Mouse (Mus musculus) bone marrow, adult 2 months (tissue): ENCODE results near the gene Tubg1. TPM values are rescaled to one million over a fixed set of nuclear protein-coding genes. Genes with fewer than 3 reads are reported as not detected.

Experiments used
- H3K27ac ChIP-seq: fragments of 200-500 bp; 2 replicates; pipeline ENCODE4 v1.5.1; 2012; ENCODE audit warnings: low read depth, mild to moderate bottlenecking, control low read depth, inconsistent platforms, low read length; ENCODE audit not compliant: control insufficient read depth, poor library complexity, insufficient read depth
- H3K4me1 ChIP-seq: fragments of 200-500 bp; 2 replicates; pipeline ENCODE4 v1.6.1; 2011; ENCODE audit warnings: low read length; ENCODE audit not compliant: control insufficient read depth, insufficient read depth
- H3K4me3 ChIP-seq: fragments of 200-500 bp; replicated peaks from 2 replicates; pipeline ENCODE3; 2011; ENCODE audit warnings: mild to moderate bottlenecking, low read depth, low read length, control low read depth; ENCODE audit not compliant: control insufficient read depth
- CTCF ChIP-seq: fragments of 200-500 bp; IDR thresholded peaks from 2 replicates; pipeline ENCODE4 v1.5.1; 2011; ENCODE audit warnings: low read length, control low read depth; ENCODE audit not compliant: control insufficient read depth, insufficient read depth
- POLR2A ChIP-seq: fragments of 200-500 bp; IDR thresholded peaks from 2 replicates; pipeline ENCODE4 v1.6.1; 2011; ENCODE audit warnings: low read depth, mild to moderate bottlenecking, control low read depth, low read length, borderline replicate concordance; ENCODE audit not compliant: control insufficient read depth
- WGBS: fragments of 180-500 bp; shearing (Covaris S2); methylation state at CpG from one replicate; pipeline ENCODE4 v1.1.7; 2018; 5-methylcytosine and 5-hydroxymethylcytosine counted together
- polyA plus RNA-seq: library from polyadenylated mRNA; stranded (reverse); fragments of >200 nt; gene quantifications from 2 replicates; pipeline ENCODE4 v1.2.4, GENCODE M21; 2011; ENCODE audit warnings: low replicate concordance; ENCODE audit not compliant: missing spikeins, insufficient read depth, insufficient read length

Tubg1 gene
- polyA plus RNA-seq, 1 experiment = 16.4 TPM

DNA sequence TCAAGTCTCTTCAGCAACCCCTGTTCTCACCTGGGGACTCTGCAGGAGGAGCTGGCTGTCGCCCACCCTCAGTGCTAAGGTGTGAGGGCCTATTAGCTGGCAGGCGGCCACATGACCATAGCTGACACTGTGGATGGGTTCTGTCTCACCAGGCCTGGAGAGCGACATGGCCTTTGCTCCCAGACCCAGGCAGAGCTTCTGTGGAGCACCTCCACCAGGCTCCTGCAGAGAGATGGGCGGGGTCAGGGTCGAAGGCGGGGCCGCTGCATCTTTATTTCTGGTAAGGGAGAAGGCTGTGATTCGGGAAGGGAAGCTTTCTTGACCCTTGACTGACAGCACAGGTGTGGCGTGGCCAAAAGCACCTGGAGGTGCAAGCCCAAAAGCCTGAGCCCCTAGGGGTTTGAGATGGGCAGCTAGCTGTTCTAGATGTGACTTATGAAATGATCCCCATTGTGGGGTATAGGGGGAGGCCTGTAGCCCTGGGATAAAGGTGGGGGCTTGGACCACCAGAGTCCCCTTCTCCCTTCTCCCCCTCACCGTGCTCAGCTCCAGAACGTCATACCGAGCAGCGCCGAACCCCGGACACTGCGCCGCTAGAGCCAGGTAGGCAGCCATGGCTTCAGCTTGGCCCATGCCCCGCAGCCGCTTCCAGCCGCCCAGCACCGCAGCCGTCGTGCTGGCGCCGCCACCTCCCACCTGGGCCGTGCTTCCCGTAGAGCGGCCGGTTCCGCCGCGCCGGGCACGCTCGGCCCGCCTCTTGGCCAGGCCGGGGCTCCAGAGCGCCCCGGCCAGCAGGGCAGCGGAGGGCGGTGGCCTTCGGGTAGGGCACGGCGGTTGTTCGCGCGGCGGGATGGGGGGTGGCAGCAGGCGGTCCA lies 44.0 kb downstream of the Tubg1 start:
- TF ChIP-seq CTCF = no peak
- TF ChIP-seq POLR2A = no peak
- Histone ChIP-seq H3K4me3 (no peak overlapping the region), H3K27ac (no peak overlapping the region), H3K4me1 (no peaks in the 10 kb centered on the region)
- WGBS = 33% methylated on average over 49 of the region's 49 CpGs

DNA sequence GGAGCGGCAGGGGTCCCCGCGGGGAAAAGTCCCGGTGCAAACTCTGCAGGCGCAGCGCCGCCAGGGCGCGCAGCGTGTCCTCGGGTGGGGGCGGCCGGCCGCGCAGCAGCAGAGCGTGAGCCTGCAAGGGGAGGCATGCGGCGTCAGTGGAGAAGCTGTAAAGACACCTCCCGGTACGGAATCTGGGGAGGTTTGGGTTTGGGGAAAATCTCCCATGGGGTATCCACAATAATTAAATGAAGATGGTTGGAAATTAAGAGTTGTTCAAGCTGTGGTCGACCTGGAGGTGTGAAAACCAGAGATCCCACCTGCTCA lies 44.6 kb downstream of the Tubg1 start:
- 24% methylated on average over 21 of the region's 21 CpGs for WGBS
- no peak for TF ChIP-seq CTCF
- no peak overlapping the region for H3K4me3 ChIP-seq
- H3K4me1 ChIP-seq = no peaks in the 10 kb centered on the region
- H3K27ac ChIP-seq = no peak overlapping the region

DNA sequence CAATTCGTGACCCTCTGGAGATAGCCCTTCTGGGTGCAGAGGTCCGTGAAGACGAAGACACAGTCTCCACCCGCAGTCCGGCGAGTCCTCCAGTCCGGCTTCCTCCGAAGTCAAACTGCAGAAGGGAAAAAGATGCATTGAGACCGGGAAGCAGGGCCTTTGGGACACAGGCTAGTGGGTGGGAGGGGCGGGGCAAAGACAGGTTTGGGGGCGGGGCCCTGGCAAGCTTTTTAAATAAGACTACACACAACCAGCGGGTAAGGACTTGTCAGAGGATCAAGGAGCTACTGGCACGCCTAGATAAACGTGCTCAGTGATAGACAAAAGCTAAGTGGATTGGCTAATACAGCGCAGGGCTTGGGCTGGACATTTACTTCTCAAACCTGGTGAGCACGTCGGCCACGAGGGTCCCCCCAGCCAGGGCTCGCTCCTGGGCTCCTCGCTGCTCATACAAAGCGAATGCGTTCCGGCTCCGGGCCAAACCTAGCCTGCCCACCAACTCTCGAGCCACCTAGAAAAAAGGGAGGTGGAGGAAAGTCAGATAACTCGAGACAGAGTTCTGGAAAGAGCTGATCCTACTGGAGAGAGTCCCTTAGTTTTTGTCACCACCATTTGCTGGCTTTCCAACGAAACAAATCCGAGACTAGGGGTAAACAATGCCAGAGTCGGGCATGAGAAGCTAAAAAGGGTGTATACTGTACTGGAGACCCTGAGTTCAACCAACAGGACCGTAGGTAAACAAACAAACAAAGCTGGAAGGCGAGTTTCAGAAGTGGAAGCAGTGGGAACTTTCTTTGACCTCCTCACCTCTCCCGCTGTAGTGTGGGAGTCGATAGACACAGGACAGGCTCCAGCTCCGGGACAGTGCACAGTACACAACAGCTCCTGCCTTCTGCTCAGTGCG lies 45.2 kb downstream of the Tubg1 start:
- 31% methylated on average over 35 of the region's 35 CpGs for WGBS
- no peak overlapping the region for H3K4me3 ChIP-seq
- no peak for TF ChIP-seq CTCF
- TF ChIP-seq POLR2A = no peak

DNA sequence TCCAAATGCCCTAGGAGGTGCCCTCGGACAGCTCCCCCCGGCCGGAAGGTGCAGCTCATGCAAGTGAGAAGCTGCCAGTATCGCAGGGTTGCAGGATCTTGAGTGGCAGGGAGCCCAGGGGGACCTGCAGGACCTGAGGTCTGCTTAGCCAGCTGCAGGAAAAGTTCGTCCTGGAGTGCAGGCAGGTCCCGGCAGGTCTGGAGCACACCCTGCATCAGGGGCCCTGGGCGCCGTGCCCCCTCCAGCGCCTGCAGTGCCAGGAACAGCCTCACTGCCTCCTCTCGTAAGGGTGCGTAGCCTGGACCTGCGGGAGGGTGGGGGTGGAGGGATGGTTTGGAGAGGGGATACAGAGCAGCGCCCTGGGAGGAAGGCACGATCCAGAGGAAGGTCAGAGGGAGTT lies 46.6 kb downstream of the Tubg1 start:
- no peak for TF ChIP-seq POLR2A
- TF ChIP-seq CTCF = no peak
- H3K27ac ChIP-seq = no peak overlapping the region
- 58% methylated on average over 14 of the region's 14 CpGs for WGBS
- H3K4me3 ChIP-seq = no peak overlapping the region
- H3K4me1 ChIP-seq = no peaks in the 10 kb centered on the region

More for the DNA sequence above, 45.2 kb downstream of the Tubg1 start:
- H3K27ac ChIP-seq = no peak overlapping the region
- H3K4me1 ChIP-seq = no peaks in the 10 kb centered on the region

GRCm38 (mm10) chr11:101167211-101167962 lies 47.6 kb downstream of the Tubg1 start:
- Histone ChIP-seq H3K27ac (no peak overlapping the region), H3K4me3 (no peak overlapping the region), H3K4me1 (no peaks in the 10 kb centered on the region)
- TF ChIP-seq CTCF = no peak
- no peak for TF ChIP-seq POLR2A
- WGBS = 50% methylated on average over 19 of the region's 19 CpGs

DNA sequence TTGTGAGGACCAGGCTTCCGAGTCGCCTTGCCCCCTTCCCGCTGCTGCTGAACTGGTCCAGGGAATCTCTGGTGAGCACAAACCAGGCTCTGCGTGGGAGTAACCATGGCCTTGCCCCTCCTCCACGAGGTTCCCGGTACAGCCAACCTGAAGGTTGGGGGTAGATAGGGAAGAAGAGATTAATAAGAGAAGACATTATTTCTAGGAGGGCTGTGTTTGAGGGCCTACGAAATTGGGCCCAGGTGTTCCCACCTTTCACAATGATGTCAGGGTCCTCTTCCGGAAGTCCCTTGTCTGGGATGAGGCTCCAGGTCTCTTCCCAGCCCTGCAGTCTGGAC lies 48.2 kb downstream of the Tubg1 start:
- Histone ChIP-seq H3K4me1 (no peaks in the 10 kb centered on the region; the same call in 1 of the 2 replicates), H3K27ac (no peak overlapping the region), H3K4me3 (no peak overlapping the region)
- 42% methylated on average over 8 of the region's 8 CpGs for WGBS
- TF ChIP-seq POLR2A (no peak), CTCF (no peak)

DNA sequence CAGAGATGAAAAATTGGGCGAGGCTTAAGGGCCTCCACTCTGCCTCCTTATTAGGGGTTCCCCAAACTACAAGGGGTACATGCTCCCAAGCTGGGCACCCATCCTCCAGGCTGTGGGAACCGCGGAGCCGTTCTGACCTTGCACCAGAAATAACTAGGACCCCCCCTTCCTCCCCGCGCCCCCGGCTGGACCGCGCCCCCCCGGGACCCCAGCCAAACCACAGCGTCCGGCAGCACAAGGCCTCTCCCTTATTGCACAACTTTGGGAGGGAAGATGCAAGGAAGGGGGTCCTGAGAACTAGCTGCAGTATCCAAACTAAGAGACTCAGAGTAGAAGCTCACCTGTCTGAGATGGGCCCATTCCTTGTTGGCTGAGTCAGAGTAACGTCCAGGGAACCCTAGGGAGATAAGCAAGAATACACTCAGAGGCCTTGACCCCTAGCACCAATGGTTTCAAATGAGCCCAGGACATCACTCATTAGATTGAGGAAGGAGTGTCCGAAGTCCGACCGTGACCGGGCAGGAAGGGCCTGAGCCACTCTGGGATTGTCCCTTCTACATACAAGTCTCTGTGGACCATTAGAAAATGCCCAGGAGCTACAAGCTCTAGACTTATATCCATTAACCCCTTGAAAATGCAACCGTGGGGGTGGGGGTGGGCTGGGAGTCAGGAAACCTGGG lies 48.7 kb downstream of the Tubg1 start:
- TF ChIP-seq CTCF = no peak
- TF ChIP-seq POLR2A = no peak
- Histone ChIP-seq H3K27ac (no peak overlapping the region), H3K4me1 (peaks cover 2% of the 10 kb centered on the region; the same call in 1 of the 2 replicates), H3K4me3 (no peak overlapping the region)
- WGBS = 16% methylated on average over 18 of the region's 18 CpGs
